Mouse (Mus musculus) lung, postnatal 25 days (tissue): ENCODE results near the gene Ankrd54.
"Not testable (repeated sequence)": the region's sequence is repeated elsewhere in the genome, so short reads cannot be mapped to it uniquely, and the experiment has no call there.

ENCODE experiments used
- DNase-seq: peaks from one replicate; pipeline ENCODE4 v3.0.0; 2022; ENCODE audit warnings: low spot score

Gene Ankrd54

GRCm38 (mm10) chr15:79013382-79013781, 49.3 kb downstream of the Ankrd54 start:
- no peak for DNase-seq

- no peak for DNase-seq
Observed at GRCm38 (mm10) chr15:79011550-79011949, 51.1 kb downstream of the Ankrd54 start.

- DNase-seq, result no peak
Observed at GRCm38 (mm10) chr15:79009734-79010133, 53.0 kb downstream of the Ankrd54 start.

- DNase-seq, result not testable (repeated sequence)
Observed at GRCm38 (mm10) chr15:79007836-79008235, 54.9 kb downstream of the Ankrd54 start.

GRCm38 (mm10) chr15:79007059-79007458, 55.6 kb downstream of the Ankrd54 start:
- no peak for DNase-seq

- DNase-seq, result no peak
Observed at GRCm38 (mm10) chr15:79006638-79007037, 56.1 kb downstream of the Ankrd54 start.

GRCm38 (mm10) chr15:79005581-79005980, 57.1 kb downstream of the Ankrd54 start:
- DNase-seq, result no peak
